ENCODE assay signal across 8 mouse cellular contexts in the genomic region with DNA sequence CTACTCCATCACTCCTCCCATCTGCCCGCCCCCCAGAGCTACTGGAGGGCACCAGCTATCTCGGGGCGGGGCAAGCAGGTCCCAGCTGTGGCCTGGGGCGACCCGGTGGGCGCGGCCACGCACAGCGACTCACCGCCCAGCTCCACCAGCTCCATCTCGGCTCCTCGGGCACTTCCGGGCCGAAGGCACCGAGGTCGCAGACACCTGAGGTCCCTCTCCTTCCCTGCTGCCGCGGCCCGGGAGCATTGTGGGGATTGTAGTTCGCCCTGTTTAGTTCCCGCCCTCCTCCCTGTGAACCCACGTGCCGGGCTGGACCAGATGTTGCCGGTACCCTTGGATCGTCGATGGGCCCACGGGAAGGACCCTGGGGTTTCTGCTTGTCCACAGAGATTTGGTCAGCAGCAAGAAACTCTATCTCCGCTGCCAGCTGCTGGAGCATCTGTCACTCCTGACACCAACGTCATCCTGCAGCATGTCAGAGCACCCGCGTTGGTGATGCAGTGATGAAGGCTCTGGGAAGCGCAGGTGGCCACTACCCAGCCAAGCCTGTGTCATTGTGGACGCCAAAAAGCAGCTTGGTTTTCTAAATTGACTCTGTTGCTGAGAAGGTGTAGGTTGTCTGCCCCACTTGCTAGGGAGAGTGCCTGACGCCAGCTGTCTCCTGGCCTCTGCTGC. TPM values are rescaled to one million over a fixed set of nuclear protein-coding genes. Genes with fewer than 3 reads are reported as not detected.
DNase-seq lines count a peak whose midpoint lies in the region; ATAC-seq lines count a peak whose summit lies in the region.

TSS of gene Tmub1 (minus strand) at position 231 of the 675 bp plus-strand sequence.

- ATAC-seq in hindbrain, embryonic 13.5 days (ENCODE audit: low FRiP score): peak; percentile 38

- peak within 1 kb of the TSS; percentile 78 for H3K27ac ChIP-seq in hindbrain, embryonic 13.5 days

- H3K4me2 ChIP-seq in hindbrain, embryonic 13.5 days: peak within 1 kb of the TSS; percentile 90

- no peaks in the 10 kb centered on the region; the same call in 1 of the 2 replicates for H3K27me3 ChIP-seq in hindbrain, embryonic 13.5 days

- peak within 1 kb of the TSS; percentile 83 for H3K9ac ChIP-seq in hindbrain, embryonic 13.5 days

- peaks cover 13% of the 10 kb centered on the region for H3K36me3 ChIP-seq in hindbrain, embryonic 13.5 days

- DNase-seq in NIH3T3 (ENCODE audit: low read depth): peak; percentile 78
- peak; percentile 86 to 88 for DNase-seq in cerebellum, postnatal 10 days
- DNase-seq in frontal cortex, postnatal 25 days (ENCODE audit: low spot score in 2 of 2): peak; percentile 70 to 76
- peak; percentile 69 to 80 for DNase-seq in layer of hippocampus, postnatal 25 days (ENCODE audit: extremely low spot score in 1 of 2, low spot score in 1 of 2)
- DNase-seq in lung, postnatal 14 days: peak; percentile 82
- DNase-seq in retina, adult 2 months (ENCODE audit: low read depth, low spot score): peak; percentile 66
- DNase-seq in thymus, postnatal 36 days: peak; percentile 83 to 92

- no peaks in the 10 kb centered on the region for H3K9me3 ChIP-seq in hindbrain, embryonic 13.5 days

- H3K4me1 ChIP-seq in hindbrain, embryonic 13.5 days (replicated peaks): peaks cover 46% of the 10 kb centered on the region

- WGBS in hindbrain, embryonic 13.5 days: 2% methylated on average over 34 of the region's 34 CpGs

- H3K4me3 ChIP-seq in hindbrain, embryonic 13.5 days: peak within 1 kb of the TSS; percentile 73

RNA-seq across cellular contexts. Expression of gene Tmub1, which starts in this region (rescaled TPM):
- polyA plus RNA-seq in hindbrain, embryonic 13.5 days (2015; fragmentation: Nextera tagmentation; extraction: Ambion mirVana): 51.9 and 57.4 TPM in 2 replicates
- total RNA-seq in layer of hippocampus, postnatal 25 days (2021): 10 to 100 TPM; 21.2 to 27.2 TPM

Comparison
In these comparisons a context has a peak if more than half of its experiments do, and no peak if none do; other contexts are left out.
1. Peak in every context shown above with its lines: DNase-seq, ATAC-seq, H3K4me3 ChIP-seq and H3K27ac ChIP-seq.